21 mouse cellular contexts compared by ENCODE assay signal in genomic region chr3:20984146-20984545, GRCm38 (mm10).
A peak's percentile ranks its signal among the peaks of the same experiment; 100 is the strongest.
DNase-seq lines count a peak whose midpoint lies in the region; ATAC-seq lines count a peak whose summit lies in the region.
"Had no signal": no experiment of that assay in that cellular context is flagged by ENCODE, and none has a peak within 500 bp of the region (broad histone marks: within the 10 kb centered on the region; RNA-seq: fewer than 3 reads in every experiment).

No protein-coding gene starts in this region.

- no peak overlapping the region for H3K9ac ChIP-seq in forebrain, embryonic 13.5 days
- H3K9ac ChIP-seq in kidney, embryonic 15.5 days = no peak overlapping the region
- H3K9ac ChIP-seq in lung, embryonic 16.5 days (ENCODE audit: low read length) = no peak overlapping the region
- H3K9ac ChIP-seq: heart, embryonic 12.5 days; intestine, embryonic 15.5 days; liver, embryonic 13.5 days; stomach, embryonic 15.5 days had no signal

- H3K4me2 ChIP-seq in forebrain, embryonic 13.5 days = no peak overlapping the region
- H3K4me2 ChIP-seq in kidney, embryonic 15.5 days = no peak overlapping the region
- H3K4me2 ChIP-seq in lung, embryonic 16.5 days (ENCODE audit: low read depth, low read length) = no peak overlapping the region
- H3K4me2 ChIP-seq: heart, embryonic 12.5 days; intestine, embryonic 15.5 days; liver, embryonic 13.5 days; stomach, embryonic 15.5 days had no signal

- 60% methylated on average over 1 of the region's 1 CpGs for WGBS in forebrain, embryonic 10.5 days
- 42% methylated on average over 1 of the region's 1 CpGs for WGBS in forebrain, embryonic 13.5 days
- 53% methylated on average over 1 of the region's 1 CpGs for WGBS in kidney, embryonic 15.5 days
- WGBS in lung, embryonic 16.5 days = 10% methylated on average over 1 of the region's 1 CpGs

- H3K27me3 ChIP-seq in forebrain, embryonic 10.5 days (ENCODE audit: poor library complexity, severe bottlenecking) = no peaks in the 10 kb centered on the region
- no peaks in the 10 kb centered on the region for H3K27me3 ChIP-seq in forebrain, embryonic 13.5 days
- H3K27me3 ChIP-seq in kidney, embryonic 15.5 days = no peaks in the 10 kb centered on the region
- H3K27me3 ChIP-seq in lung, embryonic 16.5 days (ENCODE audit: control insufficient read depth, insufficient read depth, low read depth, low read length) = no peaks in the 10 kb centered on the region
- H3K27me3 ChIP-seq: heart, embryonic 12.5 days; intestine, embryonic 15.5 days; liver, embryonic 13.5 days; megakaryocyte, embryonic 14.5 days; stomach, embryonic 15.5 days had no signal

- H3K4me1 ChIP-seq in forebrain, embryonic 10.5 days = peaks cover 31% of the 10 kb centered on the region
- H3K4me1 ChIP-seq in forebrain, embryonic 13.5 days = peaks cover 33% of the 10 kb centered on the region
- peaks cover 4% of the 10 kb centered on the region; the same call in 1 of the 2 replicates for H3K4me1 ChIP-seq in kidney, embryonic 15.5 days
- peaks cover 20% of the 10 kb centered on the region for H3K4me1 ChIP-seq in lung, embryonic 16.5 days (replicated peaks; ENCODE audit: control insufficient read depth, insufficient read depth, low read length)
- H3K4me1 ChIP-seq: liver, embryonic 13.5 days; stomach, embryonic 15.5 days had no signal

- no peak overlapping the region for H3K4me3 ChIP-seq in forebrain, embryonic 10.5 days
- no peak overlapping the region for H3K4me3 ChIP-seq in forebrain, embryonic 13.5 days
- H3K4me3 ChIP-seq in kidney, embryonic 15.5 days (replicated peaks) = no peak overlapping the region
- H3K4me3 ChIP-seq in lung, embryonic 16.5 days (ENCODE audit: low read length) = no peak overlapping the region
- H3K4me3 ChIP-seq: heart, embryonic 12.5 days; hindbrain, embryonic 10.5 days; intestine, embryonic 15.5 days; liver, embryonic 13.5 days; megakaryocyte, embryonic 14.5 days; stomach, embryonic 15.5 days had no signal

- 0 out of 2 replicates have a peak overlapping the region, but pooled peaks have one; percentile 51 for H3K27ac ChIP-seq in forebrain, embryonic 10.5 days
- no peak overlapping the region for H3K27ac ChIP-seq in forebrain, embryonic 13.5 days
- no peak overlapping the region for H3K27ac ChIP-seq in kidney, embryonic 15.5 days
- peak overlapping the region; percentile 1; the same call in 1 of the 2 replicates for H3K27ac ChIP-seq in lung, embryonic 16.5 days (ENCODE audit: low read length)
- H3K27ac ChIP-seq: hindbrain, embryonic 10.5 days; intestine, embryonic 15.5 days; liver, embryonic 13.5 days; stomach, embryonic 15.5 days had no signal

- no peaks in the 10 kb centered on the region for H3K36me3 ChIP-seq in forebrain, embryonic 10.5 days (replicated peaks)
- no peaks in the 10 kb centered on the region for H3K36me3 ChIP-seq in forebrain, embryonic 13.5 days (ENCODE audit: poor library complexity, severe bottlenecking)
- H3K36me3 ChIP-seq in kidney, embryonic 15.5 days = no peaks in the 10 kb centered on the region
- H3K36me3 ChIP-seq in lung, embryonic 16.5 days (ENCODE audit: control insufficient read depth, insufficient read depth, low read length) = no peaks in the 10 kb centered on the region
- H3K36me3 ChIP-seq: heart, embryonic 12.5 days; hindbrain, embryonic 10.5 days; intestine, embryonic 15.5 days; liver, embryonic 13.5 days; stomach, embryonic 15.5 days had no signal

- ATAC-seq in forebrain, embryonic 13.5 days = no peak; the same call in 1 of the 2 replicates
- peak; percentile 54; the same call in 1 of the 2 replicates for ATAC-seq in kidney, embryonic 15.5 days (replicated peaks; ENCODE audit: low FRiP score)
- ATAC-seq in lung, embryonic 16.5 days (ENCODE audit: low read depth) = peak; percentile 34; the same call in 1 of the 2 replicates
- ATAC-seq: CD4-positive, CD25-positive, alpha-beta regulatory T cell, adult 4 months; hindbrain, embryonic 16.5 days; intestine, embryonic 15.5 days had no signal

- no peak for DNase-seq in forebrain, embryonic 10.5 days (ENCODE audit: extremely low spot score, low spot score)
- DNase-seq in kidney, postnatal 10 days = no peak
- no peak for DNase-seq in lung, postnatal 4 days
- peak; percentile 5 for DNase-seq in ovary, adult 18-20 months (ENCODE audit: low spot score)
- DNase-seq in ovary, postnatal 10 days (ENCODE audit: low spot score) = no peak
- DNase-seq: adrenal gland, postnatal 14 days; cerebellum, adult 9-10 months; gastrocnemius, postnatal 10 days; heart, postnatal 10 days; liver, embryonic 13.5 days; thymus, postnatal 36 days had no signal

- no peaks in the 10 kb centered on the region for H3K9me3 ChIP-seq in forebrain, embryonic 10.5 days
- no peaks in the 10 kb centered on the region for H3K9me3 ChIP-seq in forebrain, embryonic 13.5 days (replicated peaks)
- no peaks in the 10 kb centered on the region for H3K9me3 ChIP-seq in kidney, embryonic 15.5 days (replicated peaks)
- H3K9me3 ChIP-seq in lung, embryonic 16.5 days (ENCODE audit: control insufficient read depth, low read length) = no peaks in the 10 kb centered on the region
- H3K9me3 ChIP-seq: heart, embryonic 12.5 days; hindbrain, embryonic 10.5 days; intestine, embryonic 15.5 days; liver, embryonic 13.5 days; megakaryocyte, embryonic 14.5 days; stomach, embryonic 15.5 days had no signal

Comparison
In these comparisons a context has a peak if more than half of its experiments do, and no peak if none do; other contexts are left out.
1. H3K27ac ChIP-seq: peak in forebrain, embryonic 10.5 days (single experiment) and lung, embryonic 16.5 days (single experiment); none in forebrain, embryonic 13.5 days (single experiment) and kidney, embryonic 15.5 days (single experiment).